Mouse (Mus musculus): ENCODE data around the gene Trp53inp2. TPM values are rescaled to one million over a fixed set of nuclear protein-coding genes. Genes with fewer than 3 reads are reported as not detected.

Gene Trp53inp2
- polyA plus RNA-seq (2016; fragmentation: Nextera tagmentation; extraction: Ambion mirVana) = 43.6 and 75.1 TPM in 2 replicates

- peaks cover 39% of the 10 kb centered on the region for H3K4me1 ChIP-seq
- H3K4me3 ChIP-seq = peak within 1 kb of the TSS; percentile 85
- H3K27me3 ChIP-seq (ENCODE audit: low read depth, poor library complexity, severe bottlenecking) = peaks cover 30% of the 10 kb centered on the region
- H3K36me3 ChIP-seq = peaks cover 5% of the 10 kb centered on the region
- H3K27ac ChIP-seq (replicated peaks) = peak within 1 kb of the TSS; percentile 98
- DNase-seq (ENCODE audit: low spot score) = no peak
- 49% methylated on average over 8 of the region's 8 CpGs for WGBS
- no peaks in the 10 kb centered on the region for H3K9me3 ChIP-seq (replicated peaks)
Observed at GRCm38 (mm10) chr2:155380261-155381059, at the start of gene Trp53inp2. Trp53inp2 (plus strand) TSS chr2:155381059.

- Histone ChIP-seq H3K4me1 (no peaks in the 10 kb centered on the region), H3K27me3 (ENCODE audit: low read depth, poor library complexity, severe bottlenecking) (no peaks in the 10 kb centered on the region), H3K36me3 (peaks cover 86% of the 10 kb centered on the region), H3K27ac (replicated peaks) (no peak overlapping the region), H3K9me3 (replicated peaks) (no peaks in the 10 kb centered on the region), H3K4me3 (no peak overlapping the region)
- WGBS = 93% methylated on average over 4 of the region's 4 CpGs
- no peak for DNase-seq (ENCODE audit: low spot score)
Observed at GRCm38 (mm10) chr2:155331351-155331750, 49.5 kb upstream of the Trp53inp2 start.

- Histone ChIP-seq H3K4me3 (no peak overlapping the region), H3K27ac (replicated peaks) (no peak overlapping the region), H3K27me3 (ENCODE audit: low read depth, poor library complexity, severe bottlenecking) (no peaks in the 10 kb centered on the region), H3K4me1 (no peaks in the 10 kb centered on the region), H3K9me3 (replicated peaks) (no peaks in the 10 kb centered on the region), H3K36me3 (peaks cover 68% of the 10 kb centered on the region)
- WGBS = 89% methylated on average over 1 of the region's 1 CpGs
- DNase-seq (ENCODE audit: low spot score) = no peak
Observed at GRCm38 (mm10) chr2:155333421-155333820, 47.4 kb upstream of the Trp53inp2 start.

- Histone ChIP-seq H3K27me3 (ENCODE audit: low read depth, poor library complexity, severe bottlenecking) (no peaks in the 10 kb centered on the region), H3K36me3 (peaks cover 56% of the 10 kb centered on the region), H3K27ac (replicated peaks) (no peak overlapping the region), H3K4me3 (no peak overlapping the region), H3K9me3 (replicated peaks) (no peaks in the 10 kb centered on the region), H3K4me1 (no peaks in the 10 kb centered on the region)
- DNase-seq (ENCODE audit: low spot score) = no peak
- WGBS = 88% methylated on average over 1 of the region's 1 CpGs
Observed at GRCm38 (mm10) chr2:155335231-155335630, 45.6 kb upstream of the Trp53inp2 start.

GRCm38 (mm10) chr2:155336254-155336653 is 44.6 kb upstream of the Trp53inp2 start:
- Histone ChIP-seq H3K27ac (replicated peaks) (no peak overlapping the region), H3K4me3 (no peak overlapping the region), H3K27me3 (ENCODE audit: low read depth, poor library complexity, severe bottlenecking) (no peaks in the 10 kb centered on the region), H3K9me3 (replicated peaks) (no peaks in the 10 kb centered on the region), H3K36me3 (peaks cover 46% of the 10 kb centered on the region), H3K4me1 (no peaks in the 10 kb centered on the region)
- no peak for DNase-seq (ENCODE audit: low spot score)
- 96% methylated on average over 3 of the region's 3 CpGs for WGBS

GRCm38 (mm10) chr2:155340166-155340565 is 40.7 kb upstream of the Trp53inp2 start:
- Histone ChIP-seq H3K27me3 (ENCODE audit: low read depth, poor library complexity, severe bottlenecking) (no peaks in the 10 kb centered on the region), H3K4me3 (no peak overlapping the region), H3K36me3 (peaks cover 33% of the 10 kb centered on the region), H3K27ac (replicated peaks) (no peak overlapping the region), H3K9me3 (replicated peaks) (no peaks in the 10 kb centered on the region), H3K4me1 (no peaks in the 10 kb centered on the region)
- no peak for DNase-seq (ENCODE audit: low spot score)

- Histone ChIP-seq H3K4me3 (no peak overlapping the region), H3K4me1 (no peaks in the 10 kb centered on the region), H3K27me3 (ENCODE audit: low read depth, poor library complexity, severe bottlenecking) (no peaks in the 10 kb centered on the region), H3K27ac (replicated peaks) (no peak overlapping the region), H3K9me3 (replicated peaks) (no peaks in the 10 kb centered on the region), H3K36me3 (peaks cover 43% of the 10 kb centered on the region)
- DNase-seq (ENCODE audit: low spot score) = no peak
- 85% methylated on average over 1 of the region's 1 CpGs for WGBS
Observed at GRCm38 (mm10) chr2:155346670-155347069, 34.2 kb upstream of the Trp53inp2 start.

- H3K4me1 ChIP-seq = peaks cover 18% of the 10 kb centered on the region
- WGBS = 95% methylated on average over 3 of the region's 3 CpGs
- no peak for DNase-seq (ENCODE audit: low spot score)
- no peaks in the 10 kb centered on the region for H3K9me3 ChIP-seq (replicated peaks)
- no peak overlapping the region for H3K27ac ChIP-seq (replicated peaks)
- no peaks in the 10 kb centered on the region for H3K27me3 ChIP-seq (ENCODE audit: low read depth, poor library complexity, severe bottlenecking)
- peaks cover 10% of the 10 kb centered on the region for H3K36me3 ChIP-seq
- H3K4me3 ChIP-seq = no peak overlapping the region
Observed at GRCm38 (mm10) chr2:155354402-155354801, 26.5 kb upstream of the Trp53inp2 start.

- peaks cover 18% of the 10 kb centered on the region for H3K4me1 ChIP-seq
- peak within 1 kb of the TSS; percentile 88 for H3K27ac ChIP-seq (replicated peaks)
- H3K4me3 ChIP-seq = peak within 1 kb of the TSS; percentile 94
- no peaks in the 10 kb centered on the region for H3K36me3 ChIP-seq
- WGBS = under 1% methylated on average over 38 of the region's 38 CpGs
- H3K27me3 ChIP-seq (ENCODE audit: low read depth, poor library complexity, severe bottlenecking) = no peaks in the 10 kb centered on the region
- no peaks in the 10 kb centered on the region for H3K9me3 ChIP-seq (replicated peaks)
- peak; percentile 89 for DNase-seq (ENCODE audit: low spot score)
Observed at GRCm38 (mm10) chr2:155356971-155357591, 23.8 kb upstream of the Trp53inp2 start, which contains the start of gene Pigu. Pigu (minus strand) TSS chr2:155357430.

- no peaks in the 10 kb centered on the region for H3K27me3 ChIP-seq (ENCODE audit: low read depth, poor library complexity, severe bottlenecking)
- DNase-seq (ENCODE audit: low spot score) = no peak
- WGBS = 38% methylated on average over 14 of the region's 14 CpGs
- H3K4me1 ChIP-seq = peaks cover 18% of the 10 kb centered on the region
- no peaks in the 10 kb centered on the region for H3K36me3 ChIP-seq
- no peaks in the 10 kb centered on the region for H3K9me3 ChIP-seq (replicated peaks)
- H3K27ac ChIP-seq (replicated peaks) = peak overlapping the region; percentile 88
- H3K4me3 ChIP-seq = peak overlapping the region; percentile 94
Observed at GRCm38 (mm10) chr2:155357686-155358399, 23.0 kb upstream of the Trp53inp2 start.

GRCm38 (mm10) chr2:155367635-155368284 is 13.1 kb upstream of the Trp53inp2 start:
- Histone ChIP-seq H3K27ac (replicated peaks) (no peak overlapping the region), H3K4me1 (no peaks in the 10 kb centered on the region), H3K36me3 (no peaks in the 10 kb centered on the region), H3K27me3 (ENCODE audit: low read depth, poor library complexity, severe bottlenecking) (no peaks in the 10 kb centered on the region), H3K9me3 (replicated peaks) (no peaks in the 10 kb centered on the region), H3K4me3 (no peak overlapping the region)
- no peak for DNase-seq (ENCODE audit: low spot score)
- WGBS = 83% methylated on average over 7 of the region's 7 CpGs

- Histone ChIP-seq H3K4me1 (no peaks in the 10 kb centered on the region), H3K36me3 (no peaks in the 10 kb centered on the region), H3K27me3 (ENCODE audit: low read depth, poor library complexity, severe bottlenecking) (no peaks in the 10 kb centered on the region), H3K4me3 (no peak overlapping the region), H3K27ac (replicated peaks) (no peak overlapping the region), H3K9me3 (replicated peaks) (no peaks in the 10 kb centered on the region)
- 77% methylated on average over 7 of the region's 7 CpGs for WGBS
- no peak for DNase-seq (ENCODE audit: low spot score)
Observed at GRCm38 (mm10) chr2:155369333-155369883, 11.5 kb upstream of the Trp53inp2 start.

Measured in midbrain, embryonic 10.5 days (tissue).